ENCODE assay signal across 29 mouse cellular contexts in genomic region chr5:36840092-36840491, GRCm38 (mm10). TPM values are rescaled to one million over a fixed set of nuclear protein-coding genes. Genes with fewer than 3 reads are reported as not detected.
"Had no signal": no experiment of that assay in that cellular context is flagged by ENCODE, and none has a peak within 500 bp of the region (broad histone marks: within the 10 kb centered on the region; RNA-seq: fewer than 3 reads in every experiment).

No protein-coding gene starts in this region.

- H3K4me1 ChIP-seq: heart, embryonic 10.5 days; heart, embryonic 12.5 days; hindbrain, embryonic 12.5 days; intestine, embryonic 15.5 days; limb, embryonic 10.5 days; limb, embryonic 12.5 days had no signal

- DNase-seq: gastrocnemius, adult 2 months; gastrocnemius, postnatal 10 days; gastrocnemius, postnatal 25 days; heart, adult 18-20 months; heart, postnatal 10 days; heart, postnatal 4 days; kidney, adult 18-20 months; kidney, adult 8-10 months; kidney, postnatal 10 days; kidney, postnatal 25 days; kidney, postnatal 4 days; liver had no signal

- H3K4me3 ChIP-seq: gastrocnemius, adult 2 months; heart, embryonic 10.5 days; heart, embryonic 12.5 days; hindbrain, embryonic 10.5 days; hindbrain, embryonic 12.5 days; intestine, embryonic 15.5 days; layer of hippocampus, adult 2 months; left cerebral cortex, adult 2 months; limb, embryonic 10.5 days; limb, embryonic 12.5 days had no signal

- H3K27ac ChIP-seq: gastrocnemius, adult 2 months; heart, embryonic 10.5 days; hindbrain, embryonic 10.5 days; hindbrain, embryonic 12.5 days; hindbrain, embryonic 14.5 days; intestine, embryonic 15.5 days; layer of hippocampus, adult 2 months; left cerebral cortex, adult 2 months; limb, embryonic 10.5 days; limb, embryonic 12.5 days had no signal

- H3K9me3 ChIP-seq: heart, embryonic 10.5 days; hindbrain, embryonic 10.5 days; intestine, embryonic 15.5 days; limb, embryonic 10.5 days; limb, embryonic 12.5 days had no signal

- H3K27me3 ChIP-seq: intestine, embryonic 15.5 days had no signal

- ATAC-seq: hindbrain, embryonic 16.5 days; inflammation-experienced regulatory T-cells, adult 6 months; intestine, embryonic 15.5 days; intestine, postnatal 0 days had no signal

- H3K36me3 ChIP-seq: heart, embryonic 10.5 days; heart, embryonic 12.5 days; hindbrain, embryonic 10.5 days; hindbrain, embryonic 12.5 days; intestine, embryonic 15.5 days; limb, embryonic 10.5 days; limb, embryonic 12.5 days had no signal

RNA-seq across cellular contexts. Expression of gene Ppp2r2c, which starts 28.2 kb away (rescaled TPM):
- total RNA-seq: granulocyte monocyte progenitor cell, adult 5-6 weeks had no signal
- polyA plus RNA-seq: heart, embryonic 14.5 days; kidney, embryonic 14.5 days; kidney, embryonic 16.5 days had no signal
